Mouse (Mus musculus): ENCODE measurements around the gene Cep128. TPM values are rescaled to one million over a fixed set of nuclear protein-coding genes. Genes with fewer than 3 reads are reported as not detected.

Cep128 gene
- total RNA-seq, 2 experiments from 2014 or later, result 2.2 to 2.6 TPM

DNA sequence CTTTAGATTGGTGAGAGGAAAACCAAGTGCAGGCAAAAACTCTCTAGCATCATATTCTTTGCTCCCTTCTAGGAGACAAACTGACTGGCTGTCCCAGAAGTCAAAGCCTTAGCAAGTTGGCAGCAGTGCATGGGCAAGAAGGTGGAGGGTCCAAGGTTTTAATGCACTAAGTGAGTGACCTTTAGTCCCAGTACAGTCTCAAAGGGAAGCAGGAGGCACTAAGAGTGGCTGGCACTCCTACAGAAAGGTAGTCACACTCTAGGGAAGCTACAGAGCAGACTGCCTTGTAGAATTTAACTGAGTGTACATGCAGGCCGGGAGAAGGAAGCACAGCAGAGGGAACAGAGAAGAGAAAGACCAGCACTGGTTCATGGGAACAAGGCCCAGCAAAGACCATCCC is 199.6 kb downstream of the Cep128 start:
- no peak for DNase-seq (ENCODE audit: low spot score in 2 of 2)

DNA sequence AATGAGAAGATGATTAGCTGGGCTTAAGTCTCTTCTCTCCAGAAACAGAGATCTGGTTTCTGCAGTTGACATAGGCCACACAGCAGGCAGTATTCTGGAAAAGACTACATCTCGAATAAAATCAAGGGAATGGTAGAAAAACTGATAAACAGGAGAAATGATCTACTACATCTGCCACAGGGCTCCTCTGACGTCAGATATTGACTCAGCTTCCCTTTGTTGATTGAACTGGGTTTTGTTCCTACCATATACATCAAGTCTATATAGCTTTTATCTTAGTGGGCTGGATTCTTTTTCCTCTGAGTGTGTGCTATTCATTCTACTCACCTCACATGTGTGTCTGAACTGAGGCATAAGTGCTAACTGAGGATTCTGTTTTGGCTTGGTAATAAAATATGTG is 200.3 kb downstream of the Cep128 start:
- no peak for DNase-seq (ENCODE audit: low spot score in 2 of 2)

DNA sequence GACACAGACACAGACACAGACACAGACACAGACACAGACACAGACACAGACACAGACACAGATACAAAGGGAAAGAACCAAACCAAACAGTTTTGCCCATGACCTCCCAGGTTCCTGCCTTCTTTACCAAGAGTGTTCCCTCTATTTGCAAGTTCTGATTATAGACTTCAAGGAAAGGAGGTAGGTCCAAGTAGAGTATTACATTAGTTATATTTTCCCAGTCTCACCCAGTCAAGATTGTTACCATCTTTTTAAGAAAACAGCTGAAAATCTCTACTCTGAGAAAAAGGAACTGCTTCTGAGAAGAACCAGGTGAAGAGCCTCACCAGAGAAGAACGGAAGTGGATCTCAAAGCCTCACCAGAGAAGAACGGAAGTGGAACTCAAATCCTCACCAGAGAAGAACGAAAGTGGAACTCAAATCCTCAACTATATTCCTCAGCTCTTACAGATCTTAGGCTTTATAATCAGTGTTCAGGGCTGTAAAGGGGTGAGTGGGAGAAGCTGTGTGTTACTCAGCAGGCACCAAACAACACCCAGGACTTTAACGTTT is 200.8 kb downstream of the Cep128 start:
- DNase-seq (ENCODE audit: low spot score in 2 of 2), result no peak

DNA sequence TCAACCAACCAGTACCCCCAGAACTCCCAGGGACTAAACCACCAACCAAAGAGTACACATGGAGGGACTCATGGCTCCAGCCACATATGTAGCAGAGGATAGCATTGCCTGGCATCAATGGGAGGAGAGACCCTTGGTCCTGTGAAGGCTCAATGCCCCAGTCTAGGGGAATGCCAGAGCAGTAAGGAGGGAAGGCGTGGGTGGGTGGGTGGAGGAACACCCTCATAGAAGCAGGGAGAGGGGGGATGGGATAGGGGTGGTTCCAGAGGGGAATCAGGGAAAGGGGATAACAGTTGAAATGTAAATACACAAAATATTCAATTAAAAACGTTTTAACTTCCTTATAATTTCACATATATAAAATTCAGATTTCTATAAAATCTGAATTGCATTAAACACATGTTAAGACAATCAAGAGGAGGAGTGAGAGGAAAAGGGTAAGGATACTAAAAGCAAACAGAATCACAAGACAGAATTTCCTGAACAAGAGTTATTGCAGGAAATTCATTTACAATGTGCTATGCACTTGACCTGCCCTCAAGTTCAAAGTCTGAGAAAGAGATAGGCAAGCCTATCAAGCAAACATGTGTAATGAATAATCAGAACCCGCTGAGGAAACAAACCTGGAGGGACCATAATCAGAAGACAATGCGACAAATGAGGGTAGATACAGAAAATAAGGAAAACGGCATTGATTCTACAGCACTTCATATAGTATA is 207.2 kb downstream of the Cep128 start:
- no peak for DNase-seq (ENCODE audit: low spot score in 2 of 2)

DNA sequence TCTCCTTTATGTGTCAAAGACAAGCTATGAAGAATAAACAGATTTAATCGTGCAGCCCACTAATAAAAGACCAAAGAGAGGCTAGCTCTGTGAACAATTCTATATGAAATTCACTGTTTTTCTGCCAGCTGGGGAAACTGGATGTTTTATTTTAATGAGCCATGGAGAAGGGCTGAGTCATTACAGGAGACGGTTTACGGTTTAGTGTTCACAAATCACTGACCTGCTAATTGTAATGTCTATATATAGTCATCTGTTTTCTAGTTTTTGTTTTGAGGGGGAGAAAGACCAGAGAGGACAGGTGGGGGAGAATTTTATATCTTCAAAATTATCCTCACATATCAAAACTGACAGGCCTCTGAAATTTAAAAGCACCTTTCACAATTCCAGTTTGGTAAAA is 212.6 kb downstream of the Cep128 start:
- DNase-seq (ENCODE audit: low spot score in 2 of 2), result no peak

DNA sequence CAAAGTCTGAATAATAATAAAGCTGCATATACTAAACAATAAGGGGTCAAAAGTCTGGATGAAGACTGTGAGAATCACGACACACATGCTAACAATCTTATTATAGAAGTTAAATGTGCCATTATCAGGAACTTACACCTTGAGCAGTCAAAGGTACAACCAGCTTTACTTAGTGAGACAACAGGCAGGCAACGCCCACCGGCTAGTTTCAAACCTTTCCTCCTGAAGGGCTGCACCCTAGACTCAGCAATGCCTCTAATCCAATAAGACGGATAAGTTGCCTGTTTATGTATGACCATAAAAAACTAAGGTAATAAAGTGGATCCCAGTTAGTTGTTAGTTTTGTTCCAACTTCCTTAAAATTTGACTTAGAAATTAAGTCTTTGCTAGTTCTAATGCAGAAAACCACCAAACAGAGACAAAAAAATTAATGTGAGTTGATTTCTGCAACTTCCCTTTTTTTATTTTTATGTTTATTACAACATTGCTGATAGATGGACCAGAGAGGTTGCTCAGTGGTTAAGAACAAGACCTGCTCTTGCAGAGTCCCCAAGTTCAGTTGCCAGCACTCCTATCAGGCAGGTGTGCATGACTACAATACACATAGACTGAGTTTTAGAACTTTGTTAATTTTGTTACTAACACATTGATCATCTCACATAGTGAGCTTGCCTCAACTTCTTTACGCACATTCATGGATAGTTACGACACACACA is 223.0 kb downstream of the Cep128 start:
- DNase-seq (ENCODE audit: low spot score in 2 of 2), result no peak

DNA sequence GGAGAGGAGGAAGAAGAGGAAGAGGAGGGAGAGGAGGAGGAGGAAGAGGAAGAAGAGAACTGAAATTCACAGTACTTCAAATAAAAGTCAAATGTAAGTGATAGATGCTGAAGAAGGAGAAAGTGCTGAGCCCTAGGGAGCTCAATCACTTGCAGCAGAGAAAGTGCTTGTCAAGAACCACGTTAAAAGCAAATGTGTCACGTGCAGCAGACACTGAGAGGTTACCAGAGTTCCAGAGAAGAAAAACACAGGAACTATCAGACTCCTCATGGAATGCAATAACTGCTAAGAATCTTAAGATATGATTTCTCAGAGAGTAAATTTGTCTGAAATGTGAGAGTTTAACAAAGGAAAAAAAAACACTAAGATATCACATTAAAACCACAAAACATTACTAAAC is 225.7 kb downstream of the Cep128 start:
- DNase-seq (ENCODE audit: low spot score in 2 of 2), result no peak

DNA sequence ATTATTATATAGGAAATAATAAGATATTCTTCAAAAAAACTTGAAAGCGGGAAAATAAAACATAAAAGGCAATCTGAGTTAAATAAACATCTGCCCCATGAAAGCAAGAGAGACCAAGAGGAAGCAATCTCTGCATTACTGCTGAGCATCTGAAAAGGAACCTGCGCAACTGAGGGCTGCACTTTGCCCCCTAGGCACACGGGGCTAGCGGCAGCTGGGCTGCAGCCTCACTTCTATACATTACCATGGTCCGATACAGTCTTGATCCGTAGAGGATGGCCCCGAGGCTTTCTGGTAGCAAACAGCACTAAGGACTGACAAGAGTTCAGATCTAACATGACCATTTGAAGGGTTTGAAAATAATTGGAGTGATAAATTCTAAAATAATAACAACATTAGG is 230.2 kb downstream of the Cep128 start:
- no peak for DNase-seq (ENCODE audit: low spot score in 2 of 2)

DNA sequence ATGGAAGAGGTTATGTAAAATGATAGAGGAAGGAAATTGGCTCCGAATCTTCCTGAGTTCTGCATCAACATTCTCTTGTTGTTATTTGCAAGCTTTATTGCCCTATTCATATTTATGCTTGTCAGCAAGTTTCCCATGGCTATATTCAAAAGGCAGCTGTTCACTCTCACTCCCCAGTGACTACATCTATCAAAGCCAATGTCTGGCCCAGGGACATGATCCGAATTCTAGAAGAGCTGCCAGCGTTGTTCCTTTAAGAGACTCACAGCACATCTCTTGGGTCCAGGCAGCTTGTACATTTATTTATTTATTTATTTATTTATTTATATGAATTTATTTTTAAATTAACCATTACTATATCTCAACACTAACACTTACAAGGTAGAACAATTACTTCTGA is 235.1 kb downstream of the Cep128 start:
- no peak for DNase-seq (ENCODE audit: low spot score in 2 of 2)

DNA sequence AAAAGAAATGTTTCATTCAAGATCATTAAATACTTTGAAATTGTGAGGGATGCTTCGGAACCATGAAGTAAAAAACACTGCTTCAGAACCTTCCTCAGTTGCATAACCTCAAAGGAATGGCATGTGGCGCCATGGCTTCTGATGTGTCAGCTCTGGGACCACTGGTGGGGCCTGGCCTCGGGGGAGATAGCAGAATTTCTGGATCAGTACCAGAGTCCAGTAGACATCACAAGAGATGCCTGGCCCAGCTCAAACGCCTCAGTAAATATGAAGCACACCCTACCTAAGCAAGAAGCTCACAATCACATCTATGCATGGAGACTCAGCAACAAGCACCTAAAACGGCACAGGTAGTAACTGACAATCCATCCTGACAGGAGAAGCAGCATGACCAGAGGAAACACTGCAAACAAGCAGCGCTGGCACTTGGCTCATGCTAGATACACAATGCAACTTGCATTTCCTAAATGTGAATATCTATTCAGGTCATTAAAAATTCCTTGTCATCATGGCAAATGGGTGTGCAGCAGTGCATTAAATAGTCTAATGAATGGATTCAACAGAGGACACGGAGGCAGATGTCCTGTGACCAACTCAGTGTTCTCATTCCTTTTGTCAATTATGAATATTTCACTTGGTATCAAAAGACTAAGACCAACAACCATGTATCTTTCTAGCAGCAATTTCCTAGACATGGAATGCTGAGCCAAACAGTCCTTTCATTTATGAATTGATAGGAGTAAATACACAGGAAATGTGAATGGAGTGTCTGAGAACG is 249.3 kb downstream of the Cep128 start:
- no peak for DNase-seq (ENCODE audit: low spot score in 2 of 2)

DNA sequence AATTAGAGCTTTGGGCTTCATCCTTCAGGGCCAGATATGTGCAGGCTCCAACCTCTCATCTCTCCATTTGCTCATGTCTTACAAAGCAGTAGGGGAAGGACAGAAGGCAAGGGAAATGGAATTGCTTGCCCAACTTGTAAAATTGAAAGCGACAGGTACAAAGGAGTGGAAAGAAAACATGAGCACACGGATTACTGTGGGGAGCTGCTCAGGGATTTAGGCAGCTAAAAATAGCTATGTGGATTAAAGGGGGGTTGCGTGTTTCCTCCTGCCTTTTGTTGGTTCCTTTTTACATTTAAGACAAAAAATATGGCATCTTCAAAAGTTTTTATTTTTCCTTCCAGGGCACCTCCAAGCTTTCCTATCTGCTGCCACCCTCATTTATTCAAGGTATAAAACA is 269.2 kb downstream of the Cep128 start:
- DNase-seq (ENCODE audit: low spot score in 2 of 2), result no peak

DNA sequence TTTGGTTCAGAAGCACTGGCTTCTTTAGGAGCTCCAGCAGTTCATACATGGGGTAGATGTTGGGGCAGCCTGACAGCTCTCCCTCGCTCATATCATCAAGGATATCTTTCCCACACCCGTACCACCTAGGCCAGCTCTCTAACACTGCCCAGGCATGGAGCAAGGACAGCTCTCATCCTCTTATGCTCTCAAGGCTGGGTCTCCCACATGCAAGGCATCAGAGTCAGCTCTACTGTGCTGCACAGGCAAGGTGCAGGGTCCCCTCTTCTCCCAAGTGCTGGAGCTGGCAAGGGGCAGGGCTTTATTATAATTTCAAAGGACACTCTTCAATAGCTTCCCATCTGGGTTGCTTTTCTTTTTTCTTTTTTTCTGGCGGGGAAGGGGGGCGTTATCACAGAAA is 280.9 kb downstream of the Cep128 start:
- no peak for DNase-seq (ENCODE audit: low spot score in 2 of 2)

DNA sequence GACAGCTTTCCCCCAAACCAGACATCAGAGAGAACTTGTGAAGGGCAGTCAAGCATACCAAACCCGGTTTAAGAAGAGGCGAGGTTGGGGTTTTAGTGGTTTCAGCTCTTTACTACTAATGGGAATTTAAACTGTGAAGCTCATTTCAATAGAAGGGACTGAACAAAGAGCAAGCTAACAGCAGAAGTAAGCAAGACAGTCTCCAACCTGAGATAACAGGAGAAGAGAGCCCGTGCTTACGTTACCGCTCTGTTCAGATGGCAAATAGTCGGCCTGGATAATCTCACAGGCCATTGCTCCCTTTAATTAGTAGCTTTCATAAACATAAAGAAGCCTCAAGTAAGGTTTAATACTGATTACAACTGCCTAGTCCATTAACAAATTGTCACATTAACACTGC is 286.3 kb downstream of the Cep128 start:
- no peak for DNase-seq (ENCODE audit: low spot score in 2 of 2)

DNA sequence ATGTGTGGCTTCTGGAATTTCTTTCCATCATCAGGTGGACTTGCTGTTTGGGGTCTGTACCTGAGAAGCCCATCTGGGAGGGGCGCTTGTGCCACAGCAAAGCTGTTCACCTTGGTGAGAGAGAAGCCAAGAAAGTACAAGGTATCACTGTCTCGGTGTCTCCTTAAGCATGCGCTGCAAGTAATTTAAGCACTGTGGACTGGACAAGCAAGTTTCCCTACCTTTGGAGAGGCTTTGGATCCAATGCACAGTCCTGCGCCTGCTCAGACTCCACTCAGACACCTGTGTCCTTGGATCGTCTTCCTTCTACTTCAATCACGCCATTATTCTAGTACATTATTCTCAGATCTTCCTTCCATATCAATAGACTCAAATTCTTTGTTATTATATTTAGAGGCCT is 288.0 kb downstream of the Cep128 start:
- no peak for DNase-seq (ENCODE audit: low spot score in 2 of 2)

DNA sequence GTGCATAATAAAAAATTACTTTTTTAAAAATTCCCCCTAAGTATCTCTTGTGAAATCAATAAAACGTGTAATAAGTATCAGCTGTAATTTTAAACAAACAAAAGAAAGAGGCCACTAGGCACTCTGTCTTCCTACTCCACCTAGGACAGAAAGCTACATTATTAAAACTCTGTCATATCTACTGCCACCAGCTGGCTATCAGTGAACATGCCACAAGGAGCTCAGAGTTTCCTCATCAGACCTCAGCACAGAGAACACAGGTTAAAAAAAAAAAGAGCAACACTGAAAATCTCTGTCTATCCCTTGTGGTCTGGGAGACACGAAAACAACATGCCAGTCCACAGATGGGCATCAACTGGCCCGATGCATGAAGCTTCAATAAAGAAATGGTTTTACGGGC is 295.9 kb downstream of the Cep128 start:
- DNase-seq (ENCODE audit: low spot score in 2 of 2), result no peak

DNA sequence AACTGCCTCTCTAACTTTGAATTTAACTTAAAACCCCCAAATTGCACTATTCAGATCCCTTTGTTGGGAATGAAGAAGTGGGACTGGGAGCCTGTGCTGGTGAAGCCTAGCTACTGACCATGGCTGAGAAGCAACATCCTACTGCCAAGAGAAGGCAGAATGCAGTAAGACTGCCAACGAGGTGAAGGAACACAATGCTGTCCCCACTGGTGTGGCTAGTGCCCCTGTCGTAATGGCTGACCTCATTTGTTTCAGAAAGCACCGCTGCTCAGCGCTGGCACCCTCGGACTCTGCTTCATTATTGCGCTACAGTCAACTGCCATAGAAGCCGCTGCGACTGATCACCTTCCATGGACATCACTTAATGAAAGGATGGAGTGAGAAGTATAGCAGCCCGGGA is 298.2 kb downstream of the Cep128 start:
- no peak for DNase-seq (ENCODE audit: low spot score in 2 of 2)

DNA sequence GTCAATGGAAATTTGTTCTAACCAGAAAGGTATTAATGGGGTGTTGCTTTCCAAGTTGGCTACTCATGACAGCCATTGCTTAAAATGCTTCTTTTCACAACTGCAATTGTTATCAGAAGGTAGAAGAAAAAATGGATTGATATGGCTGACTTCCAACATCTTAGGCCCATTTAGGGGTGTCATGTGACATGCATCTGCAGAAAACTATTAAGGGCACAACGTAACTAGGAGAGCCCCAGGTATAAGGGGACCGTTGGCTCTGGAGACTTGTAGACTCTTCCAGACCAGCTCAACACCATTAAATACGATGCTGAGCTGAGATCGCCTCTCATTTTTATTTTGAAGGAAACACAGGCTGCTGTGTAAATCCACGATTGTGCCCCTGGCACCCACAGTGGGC is 308.6 kb downstream of the Cep128 start:
- DNase-seq (ENCODE audit: low spot score in 2 of 2), result no peak

DNA sequence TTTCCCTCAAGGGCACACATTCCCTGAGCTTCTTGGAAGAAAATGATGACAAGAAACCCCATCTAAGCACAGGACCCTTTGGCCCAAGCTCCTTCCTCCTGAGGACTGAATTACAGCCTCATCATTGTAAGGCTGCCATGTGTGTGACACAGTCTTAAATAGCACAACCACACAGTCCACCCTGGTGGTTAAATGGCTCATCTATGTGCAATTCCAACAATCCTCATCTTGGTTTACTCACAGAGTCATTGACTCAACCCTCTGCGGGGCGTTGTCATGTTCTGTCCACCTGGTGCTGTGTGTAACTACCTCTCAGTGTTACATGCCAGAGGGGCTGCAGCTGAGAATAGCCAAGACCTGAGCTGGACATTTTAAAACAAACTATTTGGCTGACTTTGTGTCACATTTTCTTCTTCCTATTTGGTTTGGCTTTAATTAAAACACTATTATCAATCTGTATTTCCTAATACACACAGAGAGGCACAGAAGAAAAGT is 313.6 kb downstream of the Cep128 start:
- no peak for DNase-seq (ENCODE audit: low spot score in 2 of 2)

DNA sequence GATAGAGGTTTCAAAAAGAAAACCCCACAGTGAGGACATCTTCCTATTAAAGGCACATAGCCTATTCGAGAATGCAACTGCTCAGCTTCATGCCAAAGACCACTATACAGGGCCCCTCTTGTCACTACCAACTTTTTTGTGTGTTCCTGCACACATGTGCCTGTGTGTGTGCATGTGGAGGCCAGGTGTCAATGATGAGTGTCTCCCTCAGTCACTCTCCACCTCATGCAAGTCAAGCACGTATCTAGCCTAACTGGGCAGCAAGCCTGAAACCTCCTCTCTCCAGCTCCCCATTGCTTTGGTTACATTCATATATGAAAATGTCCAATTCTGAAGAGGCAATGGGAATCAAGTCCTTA is 317.1 kb downstream of the Cep128 start:
- DNase-seq (ENCODE audit: low spot score in 2 of 2), result no peak

DNA sequence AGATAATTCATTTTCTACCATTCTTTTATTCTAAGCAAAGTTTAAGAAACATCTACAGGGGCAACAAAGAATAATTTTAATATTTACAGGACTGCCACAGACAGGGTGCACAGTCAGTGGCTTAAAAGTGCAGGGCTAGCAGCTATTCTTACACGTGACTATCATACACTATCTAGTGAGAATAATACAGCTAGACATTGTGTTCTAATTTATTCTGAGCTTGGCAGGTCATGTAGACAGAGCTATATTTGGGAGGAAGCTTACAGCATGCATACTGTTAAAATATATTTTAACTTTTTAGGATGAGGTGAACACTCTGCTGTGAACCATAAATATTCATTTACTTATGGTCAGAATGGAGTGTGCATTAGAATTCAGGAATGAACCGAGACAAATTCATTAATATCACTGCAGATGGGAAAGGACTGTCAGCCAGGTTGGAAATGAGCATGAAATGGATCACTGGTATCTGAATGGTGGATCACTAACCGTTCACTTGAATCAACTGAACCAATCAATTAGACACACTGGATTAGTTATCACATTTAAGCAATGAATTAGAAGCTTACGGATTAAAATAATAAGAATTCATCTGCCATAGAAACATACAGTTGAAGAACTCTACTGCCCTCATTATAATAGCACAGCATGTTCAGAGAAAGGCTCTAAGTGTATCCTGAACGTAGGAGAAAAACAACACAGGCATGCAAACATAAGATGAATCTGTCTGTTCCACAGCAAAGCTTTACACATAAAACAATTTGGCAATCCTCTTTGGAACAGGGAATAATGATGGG is 317.7 kb downstream of the Cep128 start:
- no peak for DNase-seq (ENCODE audit: low spot score in 2 of 2)

DNA sequence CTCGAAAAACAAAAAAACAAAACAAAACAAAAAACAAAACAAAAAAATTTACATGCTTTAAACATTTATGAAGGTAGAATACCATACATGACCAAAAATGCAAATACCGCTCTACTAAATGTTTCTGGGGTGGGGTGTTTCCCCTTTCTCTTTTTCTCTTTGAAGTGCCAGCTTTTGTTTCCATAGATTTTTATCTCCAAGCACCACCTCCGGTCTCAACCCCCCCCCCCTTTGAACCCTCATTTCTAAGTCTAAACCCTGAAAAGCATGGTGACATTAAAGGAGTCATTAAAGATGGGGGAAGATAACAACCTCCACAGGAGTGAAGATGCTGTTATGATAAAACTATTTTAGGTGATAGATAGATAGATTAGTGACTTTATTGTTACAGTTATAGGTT is 318.8 kb downstream of the Cep128 start:
- no peak for DNase-seq (ENCODE audit: low spot score in 2 of 2)

Data from adrenal gland, adult 18-20 months (tissue).